Mouse (Mus musculus): ENCODE measurements around the gene Mesp1.

DNA sequence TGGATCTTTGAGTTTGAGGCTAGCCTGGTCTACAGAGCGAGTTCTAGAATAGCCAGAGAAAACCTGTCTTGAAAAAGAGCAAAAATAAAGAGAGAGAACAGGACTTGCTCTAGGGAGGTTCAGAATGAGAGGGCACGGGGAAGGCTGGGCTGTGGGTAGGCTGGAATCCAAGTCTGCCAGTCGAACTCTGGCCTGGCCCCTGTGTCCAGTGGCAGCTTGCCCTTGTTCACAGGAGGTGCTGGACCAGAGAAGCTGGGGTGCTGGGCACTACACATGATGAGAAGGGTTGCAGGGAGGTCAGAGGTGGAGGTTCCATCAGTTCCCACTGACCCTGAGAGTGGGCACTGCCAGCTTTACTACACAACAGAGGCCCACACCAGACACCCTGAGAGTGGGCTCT is 34.8 kb upstream of the Mesp1 start:
- no peak for TF ChIP-seq CTCF (IDR thresholded peaks at IDR 0.05; ENCODE audit: borderline replicate concordance, insufficient read depth, low read depth, low read length)
- TF ChIP-seq POLR2A (IDR thresholded peaks at IDR 0.05; ENCODE audit: borderline replicate concordance, insufficient read depth, low read length): no peak
